Mouse (Mus musculus) embryo, embryonic 9.5 days (tissue): ENCODE measurements around the gene Rack1.

Source experiments
- DNase-seq: peaks from one replicate; pipeline ENCODE4 v3.0.0-alpha.2; 2017; ENCODE audit errors: extremely low spot score

Rack1 gene

GRCm38 (mm10) chr11:48795221-48795620, 4.9 kb upstream of the Rack1 start:
- no peak for DNase-seq

- DNase-seq = no peak
Observed at GRCm38 (mm10) chr11:48796290-48796689, 3.8 kb upstream of the Rack1 start.

- no peak for DNase-seq
Observed at GRCm38 (mm10) chr11:48797287-48797686, 2.8 kb upstream of the Rack1 start.

GRCm38 (mm10) chr11:48798308-48798707, 1.8 kb upstream of the Rack1 start:
- DNase-seq = no peak

GRCm38 (mm10) chr11:48798984-48799920, 880 bp upstream of the Rack1 start:
- DNase-seq = no peak

GRCm38 (mm10) chr11:48801831-48802772, 2.0 kb downstream of the Rack1 start:
- DNase-seq = no peak

GRCm38 (mm10) chr11:48803988-48804387, 3.9 kb downstream of the Rack1 start:
- DNase-seq = no peak

GRCm38 (mm10) chr11:48804922-48805321, 4.8 kb downstream of the Rack1 start:
- no peak for DNase-seq

GRCm38 (mm10) chr11:48806856-48807562, 6.9 kb downstream of the Rack1 start:
- peak; percentile 63 for DNase-seq

- no peak for DNase-seq
Observed at GRCm38 (mm10) chr11:48807563-48808303, 7.6 kb downstream of the Rack1 start.

- no peak for DNase-seq
Observed at GRCm38 (mm10) chr11:48808304-48808646, 8.1 kb downstream of the Rack1 start.

GRCm38 (mm10) chr11:48808737-48809433, 8.8 kb downstream of the Rack1 start:
- no peak for DNase-seq

GRCm38 (mm10) chr11:48809434-48809830, 9.3 kb downstream of the Rack1 start:
- DNase-seq = no peak

- DNase-seq = no peak
Observed at GRCm38 (mm10) chr11:48810142-48810541, 10.0 kb downstream of the Rack1 start.

GRCm38 (mm10) chr11:48813782-48814181, 13.7 kb downstream of the Rack1 start:
- DNase-seq = no peak

GRCm38 (mm10) chr11:48815851-48816250, 15.7 kb downstream of the Rack1 start:
- no peak for DNase-seq

GRCm38 (mm10) chr11:48816281-48816781, 16.2 kb downstream of the Rack1 start:
- DNase-seq = no peak

GRCm38 (mm10) chr11:48816800-48817665, 16.9 kb downstream of the Rack1 start, which contains the start of gene Trim41:
TSS of gene Trim41 (minus strand) at chr11:48817353.
- DNase-seq = peak; percentile 99

- DNase-seq = no peak
Observed at GRCm38 (mm10) chr11:48817794-48818193, 17.7 kb downstream of the Rack1 start.
